Mouse (Mus musculus) bone marrow macrophage, adult 2 months (primary cell): ENCODE data around the gene Pidd1. TPM values are rescaled to one million over a fixed set of nuclear protein-coding genes. Genes with fewer than 3 reads are reported as not detected.

Experiments
- H3K27ac ChIP-seq: 2 replicates; pipeline ENCODE4 v1.5.1; 2012; ENCODE audit warnings: low read depth, low read length; ENCODE audit not compliant: insufficient read depth
- H3K4me1 ChIP-seq: 2 replicates; pipeline ENCODE4 v1.6.1; 2012; ENCODE audit warnings: low read length; ENCODE audit not compliant: control insufficient read depth, insufficient read depth
- H3K4me3 ChIP-seq: 2 replicates; pipeline ENCODE4 v1.5.1; 2012; ENCODE audit warnings: mild to moderate bottlenecking, low read length, moderate library complexity; ENCODE audit not compliant: insufficient read depth
- CTCF ChIP-seq: IDR thresholded peaks from 2 replicates; pipeline ENCODE4 v1.5.1; 2012; ENCODE audit warnings: low read depth, mild to moderate bottlenecking, low read length, moderate library complexity
- POLR2A ChIP-seq: IDR thresholded peaks from 2 replicates; pipeline ENCODE4 v1.6.1; 2012; ENCODE audit warnings: mild to moderate bottlenecking, low read depth, low read length, borderline replicate concordance
- polyA plus RNA-seq: library from polyadenylated mRNA; stranded (reverse); fragments of >200 nt; gene quantifications from 2 replicates; pipeline ENCODE4 v1.2.4, GENCODE M21; 2012; ENCODE audit not compliant: missing spikeins, insufficient read depth, insufficient read length

The Pidd1 gene
- polyA plus RNA-seq, 1 experiment = 5.6 TPM

DNA sequence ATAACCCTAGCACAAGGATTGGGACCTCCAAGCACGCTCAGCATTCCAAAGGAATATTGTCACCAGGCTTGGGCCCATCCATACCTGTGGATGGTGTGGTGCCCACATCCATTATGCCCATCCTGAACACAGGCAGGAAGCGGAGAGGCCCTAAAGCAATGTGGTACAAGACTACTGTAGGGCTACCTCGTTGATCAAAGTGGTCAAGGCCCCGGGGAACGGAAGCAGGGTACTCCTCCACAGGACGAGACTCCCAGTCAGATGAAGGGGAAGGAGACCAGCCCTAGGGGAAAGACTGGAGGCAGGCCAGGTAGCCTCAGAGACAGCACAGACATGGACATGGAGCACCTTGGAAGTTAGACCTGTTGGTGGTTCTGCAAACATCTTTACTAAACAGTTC lies 28.9 kb upstream of the Pidd1 start:
- Histone ChIP-seq H3K4me3 (no peak overlapping the region), H3K27ac (no peak overlapping the region), H3K4me1 (peaks cover 40% of the 10 kb centered on the region)
- TF ChIP-seq CTCF (no peak), POLR2A (no peak)

DNA sequence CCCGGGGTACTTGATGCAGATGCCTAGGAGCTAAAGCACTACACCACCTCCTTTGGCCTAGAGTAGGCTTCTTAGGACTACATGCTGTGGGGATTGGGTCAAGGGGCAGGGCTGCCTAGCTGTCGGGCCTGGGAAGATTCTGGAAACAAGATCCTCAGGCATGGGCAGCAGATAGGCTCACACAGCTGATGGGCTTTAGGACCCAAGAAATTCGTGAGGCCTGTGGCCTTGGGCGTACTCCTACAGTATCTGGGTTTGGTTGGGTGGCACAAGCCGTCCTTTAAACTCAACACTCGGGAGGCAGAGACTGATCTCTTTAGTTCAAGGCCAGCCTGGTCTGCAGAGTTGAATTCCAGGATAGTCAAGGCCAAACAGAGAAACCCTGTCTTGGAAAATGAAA lies 28.4 kb upstream of the Pidd1 start:
- TF ChIP-seq POLR2A = no peak
- TF ChIP-seq CTCF = no peak
- H3K4me1 ChIP-seq = peaks cover 35% of the 10 kb centered on the region
- H3K27ac ChIP-seq = no peak overlapping the region
- no peak overlapping the region for H3K4me3 ChIP-seq

DNA sequence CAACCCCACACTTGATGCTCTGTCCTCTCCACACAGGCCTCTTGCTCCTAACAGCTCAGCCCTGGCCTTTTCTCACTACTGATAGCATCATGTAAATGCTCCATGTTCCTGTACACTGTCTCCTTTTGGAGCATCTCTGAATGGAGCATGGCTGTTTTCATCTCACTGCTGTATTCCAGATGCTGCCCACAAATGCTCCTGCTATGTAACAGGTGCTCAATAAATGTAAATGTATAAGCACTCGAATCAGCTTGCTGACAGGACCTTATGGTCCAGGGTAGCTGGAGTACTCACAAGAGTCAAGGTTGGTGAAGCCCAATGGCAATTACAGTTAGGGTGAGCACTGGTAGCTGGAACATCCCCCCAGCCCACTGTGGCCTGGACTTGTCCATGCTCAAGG lies 27.4 kb upstream of the Pidd1 start:
- no peak overlapping the region for H3K27ac ChIP-seq
- no peak for TF ChIP-seq CTCF
- TF ChIP-seq POLR2A = no peak
- H3K4me3 ChIP-seq = no peak overlapping the region
- peaks cover 44% of the 10 kb centered on the region for H3K4me1 ChIP-seq

DNA sequence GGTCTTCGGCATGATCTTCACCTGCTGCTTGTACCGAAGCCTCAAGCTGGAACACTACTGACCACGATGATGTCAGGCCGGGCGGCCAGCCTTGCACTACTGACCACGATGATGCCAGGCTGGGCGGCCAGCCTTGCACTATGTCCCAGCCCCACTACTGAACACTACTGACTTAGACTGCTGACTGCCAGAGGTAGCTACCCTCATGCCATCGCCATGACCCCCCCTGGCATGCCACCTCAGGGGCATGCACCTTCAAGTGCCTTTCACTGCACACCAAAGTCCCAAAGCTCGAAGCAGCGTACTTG lies 26.8 kb upstream of the Pidd1 start:
- H3K27ac ChIP-seq = no peak overlapping the region
- no peak for TF ChIP-seq CTCF
- no peak overlapping the region for H3K4me3 ChIP-seq
- H3K4me1 ChIP-seq = peaks cover 48% of the 10 kb centered on the region

DNA sequence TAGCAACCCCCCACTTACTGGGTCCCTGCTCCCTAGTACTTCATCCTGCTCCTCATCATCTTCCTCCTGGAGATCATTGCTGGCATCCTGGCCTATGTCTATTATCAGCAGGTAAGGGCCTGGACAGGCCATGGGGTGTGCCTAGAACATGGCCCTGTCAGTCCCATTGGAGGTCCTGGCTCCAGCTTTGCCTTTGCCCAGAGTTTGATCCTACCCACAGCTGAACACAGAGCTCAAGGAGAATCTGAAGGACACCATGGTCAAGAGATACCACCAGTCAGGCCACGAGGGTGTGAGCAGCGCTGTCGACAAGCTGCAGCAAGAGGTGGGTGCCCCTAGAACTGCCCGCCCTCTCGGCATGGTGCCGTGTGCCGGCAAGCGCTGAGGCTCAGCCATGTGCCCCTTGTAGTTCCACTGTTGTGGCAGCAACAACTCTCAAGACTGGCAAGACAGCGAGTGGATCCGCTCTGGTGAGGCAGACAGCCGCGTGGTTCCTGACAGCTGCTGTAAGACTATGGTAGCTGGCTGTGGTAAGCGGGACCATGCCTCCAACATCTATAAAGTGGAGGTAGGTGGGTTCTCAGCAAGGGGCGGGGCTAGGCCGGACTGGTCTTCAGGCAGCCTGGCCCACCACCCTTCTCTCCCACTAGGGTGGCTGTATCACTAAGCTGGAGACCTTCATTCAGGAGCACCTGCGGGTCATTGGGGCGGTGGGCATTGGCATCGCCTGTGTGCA lies 26.2 kb upstream of the Pidd1 start:
- H3K27ac ChIP-seq = no peak overlapping the region
- H3K4me3 ChIP-seq = no peak overlapping the region
- peaks cover 51% of the 10 kb centered on the region for H3K4me1 ChIP-seq
- no peak for TF ChIP-seq POLR2A
- TF ChIP-seq CTCF = no peak

DNA sequence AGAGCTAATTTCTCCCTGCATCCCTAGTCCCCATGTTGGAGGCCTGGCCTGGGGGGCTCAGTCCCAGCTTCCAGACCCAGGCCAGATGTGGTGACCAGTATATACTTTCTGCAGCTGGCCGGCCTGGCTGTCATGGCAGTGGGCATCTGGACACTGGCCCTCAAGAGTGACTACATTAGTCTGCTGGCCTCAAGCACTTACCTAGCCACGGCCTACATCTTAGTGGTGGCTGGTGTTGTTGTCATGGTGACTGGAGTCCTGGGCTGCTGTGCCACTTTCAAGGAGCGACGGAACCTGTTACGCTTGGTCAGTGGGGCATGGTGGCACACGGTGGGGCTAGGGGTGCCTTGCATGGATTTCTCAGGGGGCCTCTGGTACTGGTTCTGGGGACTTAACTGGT lies 25.5 kb upstream of the Pidd1 start:
- no peak for TF ChIP-seq POLR2A
- no peak for TF ChIP-seq CTCF
- Histone ChIP-seq H3K4me1 (peaks cover 58% of the 10 kb centered on the region), H3K4me3 (peak overlapping the region; percentile 75), H3K27ac (peak overlapping the region; percentile 88)

DNA sequence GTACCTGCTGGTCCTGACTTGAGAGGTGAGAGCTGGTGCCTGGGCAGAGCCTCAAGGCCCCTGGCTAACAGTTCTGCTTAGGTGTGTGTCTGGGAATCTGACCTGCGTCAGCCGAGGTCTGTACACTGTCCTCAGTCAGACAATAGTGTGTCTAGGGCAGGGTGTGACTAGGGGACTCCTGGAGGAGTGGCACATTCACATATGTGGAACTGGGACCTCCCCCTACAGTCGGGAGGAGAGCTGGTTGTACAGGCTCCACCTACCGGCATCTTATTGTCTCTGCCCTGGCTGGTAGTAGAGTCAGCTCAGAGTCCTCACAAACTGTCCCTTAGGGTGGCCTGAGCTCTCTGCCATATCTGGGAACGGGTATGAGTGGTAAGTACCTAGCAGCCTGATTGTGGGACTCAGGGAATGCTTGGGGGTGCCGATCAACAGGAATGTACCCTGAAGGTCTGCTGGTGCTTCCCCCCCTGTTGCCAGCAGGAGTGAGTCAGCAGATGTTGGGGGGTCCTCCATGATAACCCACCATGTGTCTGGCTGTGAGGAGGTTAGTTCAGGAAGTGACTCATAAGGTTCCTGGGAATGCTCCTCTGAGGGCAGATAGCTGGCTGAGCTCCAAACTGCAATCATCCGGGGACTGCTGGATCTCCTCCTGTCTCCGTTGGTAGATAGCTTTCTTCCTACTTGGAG lies 24.8 kb upstream of the Pidd1 start:
- TF ChIP-seq CTCF (no peak), POLR2A (no peak)
- peak overlapping the region; percentile 88 for H3K27ac ChIP-seq
- H3K4me1 ChIP-seq = peaks cover 62% of the 10 kb centered on the region
- H3K4me3 ChIP-seq = peak overlapping the region; percentile 75

DNA sequence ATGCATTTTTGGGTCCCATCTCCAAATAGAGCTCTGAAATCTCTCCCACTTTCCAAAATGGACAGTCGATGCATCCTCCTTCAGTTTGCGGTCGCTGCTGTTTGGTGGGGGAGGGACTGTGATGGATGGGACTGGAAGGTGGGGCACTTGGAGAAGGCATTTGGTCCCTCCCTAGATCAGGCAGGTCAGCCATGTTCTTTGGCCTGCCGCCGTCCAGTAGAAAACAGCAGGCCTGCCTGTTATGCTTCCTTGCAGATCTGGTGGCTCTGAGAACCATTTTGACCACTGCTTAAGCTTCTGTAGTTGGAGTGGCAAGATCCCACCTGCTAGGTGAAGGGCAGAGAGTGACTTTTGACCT lies 24.3 kb upstream of the Pidd1 start:
- Histone ChIP-seq H3K27ac (peak overlapping the region; percentile 88), H3K4me1 (peaks cover 64% of the 10 kb centered on the region), H3K4me3 (peak overlapping the region; percentile 75)
- no peak for TF ChIP-seq CTCF
- no peak for TF ChIP-seq POLR2A

DNA sequence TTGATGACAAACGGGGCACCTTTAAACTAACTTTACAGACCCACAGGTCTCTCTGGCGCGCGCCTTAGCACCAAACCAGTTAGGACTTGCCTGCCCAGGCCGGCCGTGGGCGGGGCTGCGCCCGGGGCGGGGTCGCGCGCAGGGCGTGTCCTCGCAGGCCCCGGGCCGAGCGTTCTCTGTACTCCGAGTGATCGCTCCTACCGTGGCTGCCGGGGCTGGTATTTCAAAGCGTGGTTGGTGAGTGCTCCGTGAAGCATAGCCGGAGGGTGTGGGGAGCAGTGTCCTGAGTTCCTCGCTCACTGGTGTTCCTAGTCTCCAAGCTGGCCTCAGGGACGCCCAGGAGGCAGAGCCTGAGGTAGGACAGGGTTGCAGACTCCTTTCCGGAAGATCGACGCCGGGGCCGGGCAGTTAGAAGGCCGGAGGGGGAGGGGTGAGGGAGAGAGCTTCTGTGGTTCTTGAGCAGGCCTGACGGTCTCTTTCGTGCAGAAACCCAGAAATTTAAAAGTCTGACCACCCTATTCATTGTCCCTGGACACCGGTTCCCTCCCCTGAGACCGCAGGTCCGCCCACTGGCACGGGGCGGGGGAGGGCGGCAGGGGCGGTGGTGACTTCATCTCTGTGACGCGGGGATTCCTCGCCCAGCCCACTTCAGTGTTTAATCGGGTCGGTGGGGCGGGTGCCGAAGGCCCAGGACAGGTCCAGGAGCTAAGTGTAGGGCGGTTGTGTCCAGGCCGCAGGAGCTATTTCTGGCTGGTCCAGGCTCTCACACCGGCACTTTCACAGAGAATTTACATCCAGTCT lies 23.6 kb upstream of the Pidd1 start, which contains the start of gene Cd151:
Gene Cd151, plus strand, starts transcription at position 163 of the 801 bp plus-strand sequence.
- peak within 1 kb of the TSS; percentile 75 for H3K4me3 ChIP-seq
- TF ChIP-seq CTCF (no peak), POLR2A (no peak)
- peak within 1 kb of the TSS; percentile 88 for H3K27ac ChIP-seq
- peaks cover 69% of the 10 kb centered on the region for H3K4me1 ChIP-seq
